Mouse (Mus musculus) embryonic facial prominence, embryonic 14.5 days (tissue): ENCODE measurements around the gene Rwdd4a. TPM values are rescaled to one million over a fixed set of nuclear protein-coding genes. Genes with fewer than 3 reads are reported as not detected.

Source experiments
- ATAC-seq: fragments of 200-750 bp; cut with Nextera tagmentation; 2 replicates; pipeline ENCODE4 v1.8.0; 2017; ENCODE audit warnings: low read depth, moderate number of reproducible peaks, moderate TSS enrichment
- DNase-seq: peaks from one replicate; pipeline ENCODE4 v3.0.0-alpha.2; 2015; ENCODE audit warnings: low spot score
- H3K27ac ChIP-seq: fragments of 300-500 bp; sonication (generic); replicated peaks from 2 replicates; pipeline ENCODE4 v1.5.1; 2014; ENCODE audit warnings: low read depth, mild to moderate bottlenecking, low read length, moderate library complexity
- H3K27me3 ChIP-seq: fragments of 300-500 bp; sonication (generic); replicated peaks from 2 replicates; pipeline ENCODE4 v1.6.1; 2014; ENCODE audit warnings: low read length; ENCODE audit not compliant: control insufficient read depth, insufficient read depth
- H3K36me3 ChIP-seq: fragments of 300-500 bp; sonication (generic); 2 replicates; pipeline ENCODE4 v1.6.1; 2014; ENCODE audit warnings: low read length, mixed read lengths; ENCODE audit not compliant: control insufficient read depth, insufficient read depth
- H3K4me1 ChIP-seq: fragments of 300-500 bp; sonication (generic); 2 replicates; pipeline ENCODE4 v1.6.1; 2014; ENCODE audit warnings: antibody characterized with exemption, low read length; ENCODE audit not compliant: control insufficient read depth, insufficient read depth
- H3K4me2 ChIP-seq: fragments of 300-500 bp; sonication (generic); 2 replicates; pipeline ENCODE4 v1.6.1; 2014; ENCODE audit warnings: low read depth, mild to moderate bottlenecking, low read length, moderate library complexity, mixed read lengths
- H3K4me3 ChIP-seq: fragments of 300-500 bp; sonication (generic); 2 replicates; pipeline ENCODE4 v1.5.1; 2014; ENCODE audit warnings: low read depth, mild to moderate bottlenecking, low read length
- H3K9ac ChIP-seq: fragments of 300-500 bp; sonication (generic); 2 replicates; pipeline ENCODE4 v1.6.1; 2014; ENCODE audit warnings: low read depth, mild to moderate bottlenecking, low read length, moderate library complexity, mixed read lengths
- H3K9me3 ChIP-seq: fragments of 300-500 bp; sonication (generic); 2 replicates; pipeline ENCODE4 v1.6.1; 2016; ENCODE audit warnings: low read length; ENCODE audit not compliant: control insufficient read depth
- WGBS: fragments of 180-500 bp; shearing (Covaris S2); extraction: QIAGEN DNeasy Blood & Tissue Kit; methylation state at CpG from one replicate; pipeline ENCODE4 v1.1.7; 2014; 5-methylcytosine and 5-hydroxymethylcytosine counted together
- polyA plus RNA-seq: library from polyadenylated mRNA; unstranded; fragments of >200 nt; fragmentation: Nextera tagmentation; extraction: Ambion mirVana; gene quantifications from 2 replicates; pipeline ENCODE4 v1.2.1, GENCODE M21; 2014

The Rwdd4a gene
- polyA plus RNA-seq, result 42.1 and 42.2 TPM in 2 replicates

DNA sequence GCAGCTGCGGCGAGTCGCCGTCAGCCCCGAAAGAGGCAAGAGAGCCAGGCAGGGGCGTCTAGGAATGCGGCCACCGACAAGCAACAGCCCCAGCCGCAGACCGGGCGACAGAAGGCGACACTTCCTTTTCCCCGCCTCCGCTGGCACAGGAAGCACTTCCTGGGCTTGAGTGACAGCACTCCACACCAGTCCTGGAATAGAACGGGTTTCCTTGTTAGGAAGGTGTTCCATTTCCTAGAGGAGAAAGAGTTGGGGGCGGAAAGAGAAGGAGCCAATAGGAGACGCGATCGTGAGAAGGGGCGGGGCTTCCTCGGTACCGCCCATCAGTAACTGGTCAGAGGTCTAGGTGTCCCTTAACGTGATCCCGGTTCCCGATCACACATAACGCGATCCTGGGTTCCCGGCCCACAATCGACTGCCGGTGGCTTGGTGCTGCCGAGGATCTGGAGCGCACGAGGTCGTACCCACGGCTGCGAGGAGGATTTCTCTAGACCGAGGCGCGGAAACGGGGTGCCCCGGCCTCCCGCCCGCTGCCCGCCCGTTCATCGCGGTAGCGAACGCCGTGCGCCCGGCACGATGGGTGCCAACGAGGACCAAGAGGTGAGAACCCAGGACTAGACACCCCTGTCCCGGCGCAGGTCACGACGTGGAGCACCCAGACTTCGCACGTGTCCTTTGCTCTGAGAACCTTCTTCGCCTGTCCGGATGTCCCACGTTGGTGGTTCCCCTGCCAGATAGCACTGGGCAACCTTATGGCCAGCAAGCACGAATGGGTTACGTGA, at the start of gene Rwdd4a, which contains the start of gene Trappc11:
Rwdd4a (plus strand) TSS at position 321 of the 782 bp plus-strand sequence.
Trappc11 (minus strand) TSS at position 127 of the 782 bp plus-strand sequence.
- WGBS, result under 1% methylated on average over 59 of the region's 65 CpGs
- H3K27ac ChIP-seq, result peak within 1 kb of the TSS; percentile 72
- peak within 1 kb of the TSS; percentile 83 for H3K4me3 ChIP-seq
- peak within 1 kb of the TSS; percentile 87 for H3K4me2 ChIP-seq
- H3K4me1 ChIP-seq, result peaks cover 20% of the 10 kb centered on the region
- peak; percentile 99 for DNase-seq
- no peaks in the 10 kb centered on the region for H3K27me3 ChIP-seq
- peaks cover 33% of the 10 kb centered on the region for H3K36me3 ChIP-seq
- no peaks in the 10 kb centered on the region for H3K9me3 ChIP-seq
- ATAC-seq, result peak; percentile 100
- peak within 1 kb of the TSS; percentile 90 for H3K9ac ChIP-seq

DNA sequence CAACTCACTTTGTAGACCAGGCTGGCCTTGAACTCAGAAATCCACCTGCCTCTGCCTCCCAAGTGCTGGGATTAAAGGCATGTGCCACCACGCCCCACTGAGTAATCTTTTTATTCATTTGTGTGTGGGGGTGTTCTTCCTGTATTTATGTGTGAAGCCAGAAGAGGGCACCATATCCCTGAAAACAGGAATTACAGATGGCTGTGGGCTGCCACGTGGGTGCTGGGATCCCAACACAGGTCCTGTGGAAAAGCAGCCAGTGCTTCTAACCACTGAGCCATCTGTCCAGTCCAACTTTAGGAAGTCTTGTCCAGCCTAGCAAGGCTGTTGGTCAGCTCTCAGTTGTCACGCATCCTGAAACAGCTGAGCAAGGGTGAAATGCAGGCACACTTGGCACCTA, 46.2 kb upstream of the Rwdd4a start:
- whole genome bisulfite sequencing, result 93% methylated on average over 3 of the region's 3 CpGs
- no peak overlapping the region for H3K9ac ChIP-seq
- H3K4me2 ChIP-seq, result no peak overlapping the region
- peaks cover 29% of the 10 kb centered on the region for H3K36me3 ChIP-seq
- H3K9me3 ChIP-seq, result no peaks in the 10 kb centered on the region
- no peaks in the 10 kb centered on the region for H3K4me1 ChIP-seq
- ATAC-seq, result no peak
- no peaks in the 10 kb centered on the region for H3K27me3 ChIP-seq
- DNase-seq, result no peak
- no peak overlapping the region for H3K27ac ChIP-seq
- no peak overlapping the region for H3K4me3 ChIP-seq

DNA sequence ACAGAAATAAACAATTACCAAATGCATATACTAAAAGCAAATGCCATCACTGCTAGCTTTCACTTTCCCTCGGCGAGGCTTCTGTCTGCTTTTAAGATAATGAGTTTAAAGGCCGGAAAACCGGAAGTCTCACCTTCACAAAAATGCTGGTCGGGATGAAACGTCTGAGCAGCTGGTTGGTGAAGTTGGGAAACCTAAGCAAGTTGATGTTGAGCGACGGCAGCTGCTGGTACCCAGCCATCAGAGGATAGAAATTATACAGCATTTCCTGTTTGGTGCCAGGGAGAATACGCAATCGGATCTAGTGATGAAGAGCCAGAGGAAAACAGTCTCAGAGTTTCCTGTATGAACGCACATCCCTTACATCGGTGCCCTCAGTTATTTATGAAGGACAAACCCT, 40.4 kb upstream of the Rwdd4a start:
- Histone ChIP-seq H3K27me3 (no peaks in the 10 kb centered on the region), H3K9me3 (no peaks in the 10 kb centered on the region), H3K36me3 (peaks cover 82% of the 10 kb centered on the region), H3K4me1 (no peaks in the 10 kb centered on the region), H3K4me2 (no peak overlapping the region), H3K27ac (no peak overlapping the region), H3K9ac (no peak overlapping the region), H3K4me3 (no peak overlapping the region)
- ATAC-seq (no peak), DNase-seq (no peak)
- 91% methylated on average over 12 of the region's 12 CpGs for WGBS

- WGBS, result 87% methylated on average over 12 of the region's 12 CpGs
- Histone ChIP-seq H3K9ac (no peak overlapping the region), H3K36me3 (peaks cover 92% of the 10 kb centered on the region), H3K9me3 (no peaks in the 10 kb centered on the region), H3K27ac (no peak overlapping the region), H3K4me2 (no peak overlapping the region), H3K4me3 (no peak overlapping the region), H3K4me1 (no peaks in the 10 kb centered on the region), H3K27me3 (no peaks in the 10 kb centered on the region)
- no peak for ATAC-seq
- no peak for DNase-seq
Measured at GRCm38 (mm10) chr8:47494602-47495153, 38.8 kb upstream of the Rwdd4a start.

GRCm38 (mm10) chr8:47495428-47495827, 38.0 kb upstream of the Rwdd4a start:
- DNase-seq, result no peak
- 89% methylated on average over 6 of the region's 6 CpGs for WGBS

GRCm38 (mm10) chr8:47501994-47502393, 31.5 kb upstream of the Rwdd4a start:
- H3K9ac ChIP-seq, result no peak overlapping the region

More at GRCm38 (mm10) chr8:47495428-47495827, 38.0 kb upstream of the Rwdd4a start:
- Histone ChIP-seq H3K4me3 (no peak overlapping the region), H3K9me3 (no peaks in the 10 kb centered on the region), H3K27me3 (no peaks in the 10 kb centered on the region), H3K4me1 (no peaks in the 10 kb centered on the region), H3K27ac (no peak overlapping the region), H3K9ac (no peak overlapping the region), H3K36me3 (peaks cover 93% of the 10 kb centered on the region), H3K4me2 (no peak overlapping the region)
- ATAC-seq, result no peak

GRCm38 (mm10) chr8:47502546-47502945, 30.9 kb upstream of the Rwdd4a start:
- no peaks in the 10 kb centered on the region for H3K9me3 ChIP-seq
- H3K27me3 ChIP-seq, result no peaks in the 10 kb centered on the region
- no peak overlapping the region for H3K4me2 ChIP-seq
- no peak overlapping the region for H3K4me3 ChIP-seq
- no peak overlapping the region for H3K27ac ChIP-seq
- no peaks in the 10 kb centered on the region for H3K4me1 ChIP-seq
- no peak for ATAC-seq
- WGBS, result 91% methylated on average over 13 of the region's 13 CpGs
- no peak overlapping the region for H3K9ac ChIP-seq
- no peak for DNase-seq
- H3K36me3 ChIP-seq, result peaks cover 88% of the 10 kb centered on the region

More at GRCm38 (mm10) chr8:47501994-47502393, 31.5 kb upstream of the Rwdd4a start:
- Histone ChIP-seq H3K4me1 (no peaks in the 10 kb centered on the region), H3K27ac (no peak overlapping the region), H3K4me3 (no peak overlapping the region), H3K4me2 (no peak overlapping the region), H3K9me3 (no peaks in the 10 kb centered on the region), H3K36me3 (peaks cover 89% of the 10 kb centered on the region), H3K27me3 (no peaks in the 10 kb centered on the region)
- no peak for DNase-seq
- 76% methylated on average over 2 of the region's 2 CpGs for WGBS
- ATAC-seq, result no peak

DNA sequence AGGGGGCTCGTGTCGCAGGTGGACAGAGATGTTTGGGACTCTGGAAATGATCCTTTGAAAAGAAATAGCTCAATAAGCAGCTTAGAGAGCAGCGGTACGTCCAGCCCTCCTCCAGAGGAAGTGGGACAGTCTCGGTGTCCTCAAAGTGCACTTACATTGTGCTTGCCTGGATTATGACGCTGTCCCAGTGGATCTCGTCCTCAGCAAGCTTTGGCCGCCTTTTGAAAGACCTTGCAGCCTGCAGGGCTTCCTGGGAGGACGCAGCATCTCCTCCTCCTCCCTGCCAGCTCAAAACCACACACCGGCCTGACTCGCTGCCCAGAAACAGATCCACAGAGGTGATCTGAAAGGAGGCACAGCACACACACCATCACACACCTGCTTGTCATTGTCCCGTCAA, 28.0 kb upstream of the Rwdd4a start:
- Histone ChIP-seq H3K4me2 (no peak overlapping the region), H3K4me1 (no peaks in the 10 kb centered on the region), H3K9me3 (no peaks in the 10 kb centered on the region), H3K4me3 (no peak overlapping the region), H3K27me3 (no peaks in the 10 kb centered on the region), H3K27ac (no peak overlapping the region), H3K36me3 (peaks cover 88% of the 10 kb centered on the region), H3K9ac (no peak overlapping the region)
- no peak for DNase-seq
- ATAC-seq, result no peak
- 93% methylated on average over 12 of the region's 12 CpGs for WGBS
